Mouse (Mus musculus) C2C12 (cell line): ENCODE measurements around the gene Gramd1b.

Source experiments
- CTCF ChIP-seq: IDR thresholded peaks from one replicate; pipeline ENCODE4 v1.5.1; 2011; ENCODE audit not compliant: control insufficient read depth, insufficient read depth, insufficient read length
- MAX ChIP-seq: IDR thresholded peaks from one replicate; pipeline ENCODE4 v1.6.1; 2011; ENCODE audit warnings: mild to moderate bottlenecking, control low read depth
- USF1 ChIP-seq: IDR thresholded peaks from one replicate; pipeline ENCODE4 v1.6.1; 2011; ENCODE audit warnings: low read depth, mild to moderate bottlenecking, control low read depth, moderate library complexity

DNA sequence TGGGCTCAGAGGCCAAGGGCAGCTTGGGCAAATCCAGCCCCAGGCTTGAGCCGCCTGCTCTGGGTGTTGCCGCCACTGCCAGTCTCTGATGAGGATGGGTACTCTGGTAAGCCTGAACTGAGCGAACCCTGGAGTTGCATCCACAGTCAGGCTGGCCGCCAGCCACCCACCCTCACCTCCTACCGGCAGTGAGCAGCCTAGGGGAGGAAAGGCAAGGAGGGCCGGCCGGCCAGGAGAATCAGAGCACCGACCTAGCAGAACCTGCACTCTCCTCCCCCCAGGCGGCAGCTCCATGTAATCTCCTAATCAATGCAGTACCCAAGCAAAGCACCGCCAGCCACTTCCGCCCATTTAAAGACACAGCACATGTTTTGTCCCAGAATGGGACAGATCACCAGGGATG lies 155.0 kb downstream of the Gramd1b start:
- no peak for TF ChIP-seq MAX
- no peak for TF ChIP-seq CTCF
- no peak for TF ChIP-seq USF1
